Mouse (Mus musculus) hindbrain, embryonic 10.5 days (tissue): ENCODE measurements at regions not wholly inside any gene's neighbourhood (a gene's known extent, or its start where the extent isn't known, plus 50 kb on each side); places are given as distances from the start of the nearest gene placed in this dataset.
A peak's percentile ranks its signal among the peaks of the same experiment; 100 is the strongest.

ENCODE experiments used
- DNase-seq: peaks from one replicate; pipeline ENCODE4 v3.0.0-alpha.2; 2017; ENCODE audit warnings: low spot score
- H3K27ac ChIP-seq: fragments of 300-500 bp; sonication (generic); 2 replicates; pipeline ENCODE4 v1.5.1; 2016; ENCODE audit warnings: mild to moderate bottlenecking, moderate library complexity
- H3K27me3 ChIP-seq: fragments of 300-500 bp; sonication (generic); 2 replicates; pipeline ENCODE4 v1.6.1; 2016; ENCODE audit warnings: mild to moderate bottlenecking; ENCODE audit not compliant: poor library complexity, insufficient read depth, severe bottlenecking
- H3K36me3 ChIP-seq: fragments of 300-500 bp; sonication (generic); 2 replicates; pipeline ENCODE4 v1.6.1; 2016; ENCODE audit warnings: mild to moderate bottlenecking, moderate library complexity
- H3K4me1 ChIP-seq: fragments of 300-500 bp; sonication (generic); replicated peaks from 2 replicates; pipeline ENCODE4 v1.6.1; 2016; ENCODE audit warnings: mild to moderate bottlenecking
- H3K4me3 ChIP-seq: fragments of 300-500 bp; sonication (generic); 2 replicates; pipeline ENCODE4 v1.5.1; 2016; ENCODE audit warnings: mild to moderate bottlenecking, moderate library complexity
- H3K9me3 ChIP-seq: fragments of 300-500 bp; sonication (generic); 2 replicates; pipeline ENCODE4 v1.6.1; 2016; ENCODE audit warnings: mild to moderate bottlenecking, moderate library complexity
- WGBS: fragments of 180-500 bp; shearing (Covaris S2); methylation state at CpG from one replicate; pipeline ENCODE4 v1.1.7; 2016; 5-methylcytosine and 5-hydroxymethylcytosine counted together

GRCm38 (mm10) chr4:28523343-28523742 lies 289.6 kb upstream of the Epha7 start:
- H3K9me3 ChIP-seq = no peaks in the 10 kb centered on the region
- no peaks in the 10 kb centered on the region for H3K36me3 ChIP-seq
- H3K27me3 ChIP-seq = no peaks in the 10 kb centered on the region
- no peaks in the 10 kb centered on the region for H3K4me1 ChIP-seq
- no peak overlapping the region for H3K27ac ChIP-seq
- DNase-seq = no peak
- no peak overlapping the region for H3K4me3 ChIP-seq
- WGBS = 77% methylated on average over 8 of the region's 8 CpGs

- WGBS = 59% methylated on average over 1 of the region's 1 CpGs
Measured at GRCm38 (mm10) chr4:28542218-28542617, 270.7 kb upstream of the Epha7 start.

GRCm38 (mm10) chr4:28542696-28543328 lies 270.1 kb upstream of the Epha7 start:
- no peak for DNase-seq
- Histone ChIP-seq H3K36me3 (no peaks in the 10 kb centered on the region), H3K27me3 (no peaks in the 10 kb centered on the region), H3K4me1 (no peaks in the 10 kb centered on the region), H3K4me3 (no peak overlapping the region), H3K9me3 (no peaks in the 10 kb centered on the region), H3K27ac (no peak overlapping the region)
- 79% methylated on average over 1 of the region's 1 CpGs for WGBS

More at GRCm38 (mm10) chr4:28542218-28542617, 270.7 kb upstream of the Epha7 start:
- Histone ChIP-seq H3K4me1 (no peaks in the 10 kb centered on the region), H3K9me3 (no peaks in the 10 kb centered on the region), H3K4me3 (no peak overlapping the region), H3K27ac (no peak overlapping the region), H3K36me3 (no peaks in the 10 kb centered on the region), H3K27me3 (no peaks in the 10 kb centered on the region)
- no peak for DNase-seq

- Histone ChIP-seq H3K4me1 (peaks cover 5% of the 10 kb centered on the region; the same call in 1 of the 2 replicates), H3K36me3 (no peaks in the 10 kb centered on the region), H3K27me3 (no peaks in the 10 kb centered on the region), H3K9me3 (no peaks in the 10 kb centered on the region), H3K4me3 (no peak overlapping the region), H3K27ac (peak overlapping the region; percentile 29; the same call in 1 of the 2 replicates)
- 51% methylated on average over 6 of the region's 6 CpGs for WGBS
- DNase-seq = peak; percentile 37
Measured at GRCm38 (mm10) chr4:28548231-28548836, 264.6 kb upstream of the Epha7 start.

- no peak for DNase-seq
- Histone ChIP-seq H3K27ac (no peak overlapping the region), H3K4me1 (no peaks in the 10 kb centered on the region), H3K9me3 (no peaks in the 10 kb centered on the region), H3K4me3 (no peak overlapping the region), H3K27me3 (no peaks in the 10 kb centered on the region), H3K36me3 (no peaks in the 10 kb centered on the region)
- WGBS = 82% methylated on average over 4 of the region's 4 CpGs
Measured at GRCm38 (mm10) chr4:28571092-28571770, 241.7 kb upstream of the Epha7 start.

DNA sequence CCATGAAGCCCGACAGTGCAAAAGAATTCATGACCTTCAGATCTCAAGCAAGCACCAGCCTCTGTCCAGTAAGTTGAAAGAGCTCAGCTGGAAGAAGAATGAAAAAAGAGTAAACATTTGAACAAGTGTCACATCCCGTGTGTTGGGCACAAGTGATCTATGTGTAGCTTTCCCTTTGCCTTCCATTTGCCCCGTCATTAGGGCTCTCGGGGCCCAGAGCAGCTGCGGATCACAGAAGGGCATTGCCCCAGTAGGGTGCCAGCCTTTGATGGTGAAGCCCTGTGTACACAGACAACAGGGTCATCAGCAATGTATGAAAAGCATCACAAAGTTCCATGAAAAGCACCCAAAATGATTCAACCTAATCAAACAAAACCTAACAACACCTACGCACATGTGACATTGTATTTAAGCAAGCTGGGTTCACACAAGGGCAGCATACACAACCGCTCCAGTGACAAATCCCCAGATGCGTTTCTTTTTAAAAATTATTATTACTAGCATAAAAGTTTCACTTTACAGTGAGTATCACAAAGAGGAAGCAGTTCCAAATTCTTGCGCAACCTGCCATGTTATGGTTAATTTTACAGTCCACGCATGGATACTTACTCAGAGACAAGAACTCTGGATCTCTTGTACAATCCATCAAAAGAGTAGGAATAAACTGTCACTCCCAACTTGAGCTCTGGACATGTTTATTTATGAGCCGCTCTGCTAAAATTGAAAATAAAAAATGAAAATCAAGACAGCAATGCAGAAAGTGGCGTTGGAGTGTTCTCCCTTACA lies 224.0 kb upstream of the Epha7 start:
- no peak overlapping the region for H3K4me3 ChIP-seq
- H3K36me3 ChIP-seq = no peaks in the 10 kb centered on the region
- 71% methylated on average over 12 of the region's 12 CpGs for WGBS
- H3K4me1 ChIP-seq = no peaks in the 10 kb centered on the region
- DNase-seq = no peak
- H3K27ac ChIP-seq = no peak overlapping the region
- no peaks in the 10 kb centered on the region for H3K27me3 ChIP-seq
- no peaks in the 10 kb centered on the region for H3K9me3 ChIP-seq
